Mouse (Mus musculus) midbrain, embryonic 13.5 days (tissue): ENCODE data around the gene Pnmal1. TPM values are rescaled to one million over a fixed set of nuclear protein-coding genes. Genes with fewer than 3 reads are reported as not detected.
"Not testable (repeated sequence)": the region's sequence is repeated elsewhere in the genome, so short reads cannot be mapped to it uniquely, and the experiment has no call there.

Experiments used
- ATAC-seq: fragments of 200-750 bp; cut with Nextera tagmentation; 2 replicates; pipeline ENCODE4 v1.8.0; 2017; ENCODE audit warnings: mild to moderate bottlenecking, moderate TSS enrichment, moderate library complexity
- H3K27ac ChIP-seq: fragments of 300-500 bp; sonication (generic); 2 replicates; pipeline ENCODE4 v1.5.1; 2015; ENCODE audit warnings: inconsistent platforms, mild to moderate bottlenecking, moderate library complexity
- H3K27me3 ChIP-seq: fragments of 300-500 bp; sonication (generic); 2 replicates; pipeline ENCODE4 v1.6.1; 2015; ENCODE audit warnings: mild to moderate bottlenecking, inconsistent platforms
- H3K36me3 ChIP-seq: fragments of 300-500 bp; sonication (generic); 2 replicates; pipeline ENCODE4 v1.6.1; 2015; ENCODE audit warnings: mild to moderate bottlenecking, inconsistent platforms
- H3K4me1 ChIP-seq: fragments of 300-500 bp; sonication (generic); replicated peaks from 2 replicates; pipeline ENCODE4 v1.6.1; 2015; ENCODE audit warnings: inconsistent platforms
- H3K4me2 ChIP-seq: fragments of 300-500 bp; sonication (generic); replicated peaks from 2 replicates; pipeline ENCODE4 v1.6.1; 2015; ENCODE audit warnings: moderate library complexity, mild to moderate bottlenecking, inconsistent platforms
- H3K4me3 ChIP-seq: fragments of 300-500 bp; sonication (generic); replicated peaks from 2 replicates; pipeline ENCODE4 v1.5.1; 2015; ENCODE audit warnings: mild to moderate bottlenecking, inconsistent platforms
- H3K9ac ChIP-seq: fragments of 300-500 bp; sonication (generic); replicated peaks from 2 replicates; pipeline ENCODE4 v1.6.1; 2015; ENCODE audit warnings: mild to moderate bottlenecking, inconsistent platforms
- H3K9me3 ChIP-seq: fragments of 300-500 bp; sonication (generic); 2 replicates; pipeline ENCODE4 v1.6.1; 2016; ENCODE audit warnings: mild to moderate bottlenecking, inconsistent platforms
- WGBS: fragments of 180-500 bp; shearing (Covaris S2); methylation state at CpG from one replicate; pipeline ENCODE4 v1.1.7; 2015; 5-methylcytosine and 5-hydroxymethylcytosine counted together
- polyA plus RNA-seq: library from polyadenylated mRNA; unstranded; fragments of >200 nt; fragmentation: Nextera tagmentation; extraction: Ambion mirVana; gene quantifications from 2 replicates; pipeline ENCODE4 v1.2.1, GENCODE M21; 2015

Gene Pnmal1
- polyA plus RNA-seq, 1 experiment from 2014 or later, result 54.7 TPM

- H3K9ac ChIP-seq, result peak overlapping the region; percentile 98
- H3K9me3 ChIP-seq, result no peaks in the 10 kb centered on the region
- H3K27ac ChIP-seq, result peak overlapping the region; percentile 96
- 11% methylated on average over 22 of the region's 22 CpGs for WGBS
- peaks cover 90% of the 10 kb centered on the region for H3K4me1 ChIP-seq
- peak overlapping the region; percentile 95 for H3K4me2 ChIP-seq
- no peak for ATAC-seq
- H3K4me3 ChIP-seq, result peak overlapping the region; percentile 80
- peaks cover 45% of the 10 kb centered on the region for H3K27me3 ChIP-seq
- H3K36me3 ChIP-seq, result 0 out of 2 replicates have a peak, but pooled peaks cover 2% of the 10 kb centered on the region
Measured at GRCm38 (mm10) chr7:16947349-16947895, 12.1 kb upstream of the Pnmal1 start.

GRCm38 (mm10) chr7:16947959-16948361 lies 11.5 kb upstream of the Pnmal1 start:
- peaks cover 45% of the 10 kb centered on the region for H3K27me3 ChIP-seq
- H3K4me1 ChIP-seq, result peaks cover 89% of the 10 kb centered on the region
- peak overlapping the region; percentile 95 for H3K4me2 ChIP-seq
- H3K4me3 ChIP-seq, result peak overlapping the region; percentile 80
- 1% methylated on average over 4 of the region's 4 CpGs for WGBS
- H3K9me3 ChIP-seq, result no peaks in the 10 kb centered on the region
- peak overlapping the region; percentile 98 for H3K9ac ChIP-seq
- H3K27ac ChIP-seq, result peak overlapping the region; percentile 96
- 0 out of 2 replicates have a peak, but pooled peaks cover 2% of the 10 kb centered on the region for H3K36me3 ChIP-seq
- no peak for ATAC-seq

- peak overlapping the region; percentile 80 for H3K4me3 ChIP-seq
- peaks cover 78% of the 10 kb centered on the region for H3K4me1 ChIP-seq
- H3K9ac ChIP-seq, result peak overlapping the region; percentile 98
- peak overlapping the region; percentile 95 for H3K4me2 ChIP-seq
- peak overlapping the region; percentile 80 for H3K27ac ChIP-seq
- H3K27me3 ChIP-seq, result peaks cover 45% of the 10 kb centered on the region
- no peaks in the 10 kb centered on the region for H3K9me3 ChIP-seq
- 53% methylated on average over 8 of the region's 8 CpGs for WGBS
- H3K36me3 ChIP-seq, result 0 out of 2 replicates have a peak, but pooled peaks cover 2% of the 10 kb centered on the region
- no peak for ATAC-seq
Measured at GRCm38 (mm10) chr7:16948923-16949458, 10.5 kb upstream of the Pnmal1 start.

- ATAC-seq, result peak; percentile 70
- 0 out of 2 replicates have a peak, but pooled peaks cover 2% of the 10 kb centered on the region for H3K36me3 ChIP-seq
- H3K4me1 ChIP-seq, result peaks cover 71% of the 10 kb centered on the region
- H3K4me3 ChIP-seq, result peak overlapping the region; percentile 80
- H3K27ac ChIP-seq, result peak overlapping the region; percentile 80
- no peaks in the 10 kb centered on the region for H3K9me3 ChIP-seq
- H3K4me2 ChIP-seq, result peak overlapping the region; percentile 95
- H3K27me3 ChIP-seq, result peaks cover 44% of the 10 kb centered on the region
- H3K9ac ChIP-seq, result peak overlapping the region; percentile 66
- WGBS, result 10% methylated on average over 29 of the region's 29 CpGs
Measured at GRCm38 (mm10) chr7:16949908-16950841, 9.3 kb upstream of the Pnmal1 start.

GRCm38 (mm10) chr7:16950861-16951635 lies 8.4 kb upstream of the Pnmal1 start:
- no peak overlapping the region for H3K9ac ChIP-seq
- H3K4me3 ChIP-seq, result no peak overlapping the region
- 27% methylated on average over 18 of the region's 18 CpGs for WGBS
- H3K36me3 ChIP-seq, result 0 out of 2 replicates have a peak, but pooled peaks cover 2% of the 10 kb centered on the region
- 0 out of 2 replicates have a peak overlapping the region, but pooled peaks have one; percentile 13 for H3K4me2 ChIP-seq
- H3K27ac ChIP-seq, result peak overlapping the region; percentile 56
- H3K27me3 ChIP-seq, result peaks cover 35% of the 10 kb centered on the region
- peaks cover 65% of the 10 kb centered on the region for H3K4me1 ChIP-seq
- ATAC-seq, result peak; percentile 57
- no peaks in the 10 kb centered on the region for H3K9me3 ChIP-seq

GRCm38 (mm10) chr7:16953776-16954175 lies 5.7 kb upstream of the Pnmal1 start:
- not testable (repeated sequence) for H3K9ac ChIP-seq, H3K36me3 ChIP-seq, H3K9me3 ChIP-seq, ATAC-seq, H3K4me2 ChIP-seq, H3K27ac ChIP-seq, H3K4me3 ChIP-seq
- WGBS, result 78% methylated on average over 2 of the region's 2 CpGs
- H3K27me3 ChIP-seq, result peaks cover 12% of the 10 kb centered on the region
- H3K4me1 ChIP-seq, result peaks cover 64% of the 10 kb centered on the region

- Histone ChIP-seq H3K27me3 (no peaks in the 10 kb centered on the region), H3K9ac (no peak overlapping the region), H3K36me3 (no peaks in the 10 kb centered on the region), H3K27ac (peak overlapping the region; percentile 31; the same call in 1 of the 2 replicates), H3K9me3 (no peaks in the 10 kb centered on the region), H3K4me1 (peaks cover 61% of the 10 kb centered on the region), H3K4me3 (no peak overlapping the region), H3K4me2 (no peak overlapping the region)
- ATAC-seq, result no peak
- 77% methylated on average over 4 of the region's 4 CpGs for WGBS
Measured at GRCm38 (mm10) chr7:16955712-16956111, 3.8 kb upstream of the Pnmal1 start.

- Histone ChIP-seq H3K4me2 (peak overlapping the region; percentile 32), H3K27me3 (no peaks in the 10 kb centered on the region), H3K9me3 (no peaks in the 10 kb centered on the region), H3K36me3 (0 out of 2 replicates have a peak, but pooled peaks cover 3% of the 10 kb centered on the region), H3K4me3 (no peak overlapping the region), H3K9ac (peak overlapping the region; percentile 44; the same call in 1 of the 2 replicates), H3K27ac (peak overlapping the region; percentile 94), H3K4me1 (peaks cover 65% of the 10 kb centered on the region)
- 0 out of 2 replicates have a peak, but pooled peaks have one; percentile 25 for ATAC-seq
- 32% methylated on average over 15 of the region's 15 CpGs for WGBS
Measured at GRCm38 (mm10) chr7:16956410-16957265, 2.8 kb upstream of the Pnmal1 start.

- no peak for ATAC-seq
- H3K4me2 ChIP-seq, result peak overlapping the region; percentile 76
- 87% methylated on average over 5 of the region's 5 CpGs for WGBS
Measured at GRCm38 (mm10) chr7:16961678-16962077, 2.2 kb downstream of the Pnmal1 start.

GRCm38 (mm10) chr7:16968414-16968813 lies 8.9 kb downstream of the Pnmal1 start:
- H3K9me3 ChIP-seq, result no peaks in the 10 kb centered on the region; the same call in 1 of the 2 replicates
- H3K4me3 ChIP-seq, result no peak overlapping the region
- H3K4me2 ChIP-seq, result no peak overlapping the region
- H3K36me3 ChIP-seq, result 0 out of 2 replicates have a peak, but pooled peaks cover 9% of the 10 kb centered on the region
- no peak overlapping the region for H3K9ac ChIP-seq
- no peak for ATAC-seq
- 83% methylated on average over 6 of the region's 6 CpGs for WGBS
- H3K4me1 ChIP-seq, result no peaks in the 10 kb centered on the region
- no peaks in the 10 kb centered on the region for H3K27me3 ChIP-seq
- H3K27ac ChIP-seq, result no peak overlapping the region

More at GRCm38 (mm10) chr7:16961678-16962077, 2.2 kb downstream of the Pnmal1 start:
- Histone ChIP-seq H3K9ac (no peak overlapping the region), H3K9me3 (no peaks in the 10 kb centered on the region), H3K36me3 (peaks cover 23% of the 10 kb centered on the region), H3K4me3 (0 out of 2 replicates have a peak overlapping the region, but pooled peaks have one; percentile 7), H3K27me3 (no peaks in the 10 kb centered on the region), H3K4me1 (peaks cover 58% of the 10 kb centered on the region), H3K27ac (0 out of 2 replicates have a peak overlapping the region, but pooled peaks have one; percentile 92)
